Mouse (Mus musculus) adrenal gland, adult 18-20 months (tissue): ENCODE results near the gene Sod2. TPM values are rescaled to one million over a fixed set of nuclear protein-coding genes. Genes with fewer than 3 reads are reported as not detected.
"Not testable (repeated sequence)": the region's sequence is repeated elsewhere in the genome, so short reads cannot be mapped to it uniquely, and the experiment has no call there.

Experiments used
- DNase-seq, 2 experiments: peaks; one replicate each; pipeline ENCODE4 v3.0.0; 2021 to 2022; ENCODE audit warnings: low spot score in 2 of 2
- long read RNA-seq, 2 experiments: library from polyadenylated mRNA; stranded (forward); transcript quantifications; one replicate each; pipeline ENCODE4 v2.0.0; 2021
- total RNA-seq, 2 experiments: library from RNA; stranded (reverse); gene quantifications; 1 replicate in 1 of 2; 2 replicates in 1 of 2; pipeline ENCODE4 v1.2.3; 2021

Sod2 gene
- 100 to 1,000 TPM; 428 to 588 TPM for total RNA-seq
- long read RNA-seq, experiment 1, full-length matches to known transcripts = 179 of 204 reads
- long read RNA-seq, experiment 1, partial matches to known transcripts = 11 of 204 reads
- long read RNA-seq, experiment 1, other reads (novel, unspliced or antisense) = 14 of 204 reads
- long read RNA-seq, experiment 2, full-length matches to known transcripts = 381 of 422 reads
- long read RNA-seq, experiment 2, partial matches to known transcripts = 11 of 422 reads
- long read RNA-seq, experiment 2, other reads (novel, unspliced or antisense) = 30 of 422 reads

GRCm38 (mm10) chr17:13006546-13006945 lies at the start of gene Sod2:
Gene Sod2, plus strand, starts transcription at chr17:13006846.
- DNase-seq = not testable (repeated sequence)

GRCm38 (mm10) chr17:12959377-12959776 lies 47.3 kb upstream of the Sod2 start:
- not testable (repeated sequence) for DNase-seq

- peak; percentile 88 to 89 for DNase-seq
Measured at GRCm38 (mm10) chr17:12960331-12960873, 46.2 kb upstream of the Sod2 start, which contains the start of gene Acat2. Gene Acat2, minus strand, starts transcription at chr17:12960747.

GRCm38 (mm10) chr17:12963476-12963875 lies 43.2 kb upstream of the Sod2 start:
- DNase-seq = no peak

GRCm38 (mm10) chr17:12967173-12967572 lies 39.5 kb upstream of the Sod2 start:
- no peak for DNase-seq

GRCm38 (mm10) chr17:12973851-12974250 lies 32.8 kb upstream of the Sod2 start:
- DNase-seq = no peak

- DNase-seq = no peak
Measured at GRCm38 (mm10) chr17:12978546-12978945, 28.1 kb upstream of the Sod2 start.

GRCm38 (mm10) chr17:12983988-12984387 lies 22.7 kb upstream of the Sod2 start:
- no peak for DNase-seq

- not testable (repeated sequence) for DNase-seq
Measured at GRCm38 (mm10) chr17:12988096-12988495, 18.6 kb upstream of the Sod2 start.

- DNase-seq = no peak
Measured at GRCm38 (mm10) chr17:12990567-12991145, 16.0 kb upstream of the Sod2 start.

GRCm38 (mm10) chr17:12991194-12991634 lies 15.4 kb upstream of the Sod2 start:
- no peak for DNase-seq

GRCm38 (mm10) chr17:12991635-12992358 lies 14.8 kb upstream of the Sod2 start:
- peak; percentile 90 to 91 for DNase-seq

GRCm38 (mm10) chr17:12992470-12992991 lies 14.1 kb upstream of the Sod2 start:
- DNase-seq = peak; percentile 92 to 93

GRCm38 (mm10) chr17:12994069-12994468 lies 12.6 kb upstream of the Sod2 start, which contains the start of gene Wtap:
Gene Wtap, minus strand, starts transcription at chr17:12994169.
- DNase-seq = no peak

- DNase-seq = peak; percentile 28 to 49
Measured at GRCm38 (mm10) chr17:12996345-12996744, 10.3 kb upstream of the Sod2 start.

- no peak for DNase-seq
Measured at GRCm38 (mm10) chr17:12997890-12998289, 8.8 kb upstream of the Sod2 start.

- DNase-seq = no peak
Measured at GRCm38 (mm10) chr17:12999069-12999468, 7.6 kb upstream of the Sod2 start.

GRCm38 (mm10) chr17:13002243-13002642 lies 4.4 kb upstream of the Sod2 start:
- not testable (repeated sequence) for DNase-seq

- DNase-seq = not testable (repeated sequence)
Measured at GRCm38 (mm10) chr17:13004436-13004835, 2.2 kb upstream of the Sod2 start.

GRCm38 (mm10) chr17:13006984-13007383 lies 338 bp downstream of the Sod2 start:
- no peak for DNase-seq

GRCm38 (mm10) chr17:13007730-13008425 lies 1.2 kb downstream of the Sod2 start:
- DNase-seq = peak; percentile 99
